Mouse (Mus musculus) erythroblast, embryonic 14.5 days (primary cell): Measurements from ENCODE around the gene Cdkl2.

Experiments used
- GATA1 ChIP-seq: IDR thresholded peaks from 2 replicates; pipeline ENCODE4 v1.6.1; 2012; ENCODE audit warnings: low read length, inconsistent platforms, mixed read lengths
- TAL1 ChIP-seq: IDR thresholded peaks from 3 replicates; pipeline ENCODE4 v1.6.1; 2012; ENCODE audit warnings: low read length, inconsistent platforms, mixed read lengths

- TF ChIP-seq GATA1 (no peak), TAL1 (no peak)
These were observed 39.8 kb upstream of the Cdkl2 start, which contains the start of gene G3bp2 for GRCm38 (mm10) chr5:92083417-92084038.
